Mouse (Mus musculus): ENCODE data around the gene Wnt3.
"Not testable (repeated sequence)": the region's sequence is repeated elsewhere in the genome, so short reads cannot be mapped to it uniquely, and the experiment has no call there.

Gene Wnt3

DNA sequence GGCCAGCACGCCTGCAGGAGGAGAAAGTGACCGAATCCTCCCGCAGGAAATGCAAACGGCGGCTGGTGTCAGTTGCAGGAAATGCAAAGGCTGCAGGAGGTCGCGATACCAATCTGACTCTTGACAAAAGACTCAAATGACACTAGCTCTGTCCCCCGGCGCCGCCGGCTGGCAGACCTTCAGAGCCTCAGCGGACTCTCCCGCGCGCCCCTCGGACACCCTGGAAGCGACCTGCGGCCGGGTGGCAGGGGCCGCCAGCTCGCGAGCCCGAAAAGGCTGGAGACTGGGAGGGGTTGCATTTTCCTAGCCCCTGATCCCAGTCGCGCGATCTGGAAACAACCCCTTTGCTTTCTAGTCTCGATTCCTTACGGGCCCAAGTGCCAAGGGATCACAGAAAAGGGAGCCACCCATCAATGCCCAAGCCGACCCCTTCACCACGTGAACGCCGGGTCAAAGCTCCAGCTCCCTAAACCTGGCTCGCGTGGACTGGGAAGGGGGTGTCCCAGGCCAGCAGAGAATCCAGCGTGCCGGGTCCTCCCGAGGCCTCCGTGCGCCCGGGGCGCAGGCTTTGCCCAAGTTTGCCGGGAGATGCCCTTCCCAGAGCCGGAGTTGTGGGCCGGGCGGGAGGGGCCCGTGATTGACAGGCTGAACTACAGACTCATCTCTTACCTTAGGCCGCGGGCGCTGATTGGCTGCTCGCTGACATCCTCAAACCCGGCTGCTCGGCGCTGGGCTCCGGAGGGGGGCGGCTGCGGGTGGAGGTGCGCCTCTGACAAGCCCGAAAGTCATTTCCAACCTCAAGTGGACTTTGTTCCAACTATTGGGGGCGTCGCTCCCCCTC is at the start of gene Wnt3:
TSS of gene Wnt3 (plus strand) at position 764 of the 841 bp plus-strand sequence.
- peak; percentile 34 for DNase-seq

DNA sequence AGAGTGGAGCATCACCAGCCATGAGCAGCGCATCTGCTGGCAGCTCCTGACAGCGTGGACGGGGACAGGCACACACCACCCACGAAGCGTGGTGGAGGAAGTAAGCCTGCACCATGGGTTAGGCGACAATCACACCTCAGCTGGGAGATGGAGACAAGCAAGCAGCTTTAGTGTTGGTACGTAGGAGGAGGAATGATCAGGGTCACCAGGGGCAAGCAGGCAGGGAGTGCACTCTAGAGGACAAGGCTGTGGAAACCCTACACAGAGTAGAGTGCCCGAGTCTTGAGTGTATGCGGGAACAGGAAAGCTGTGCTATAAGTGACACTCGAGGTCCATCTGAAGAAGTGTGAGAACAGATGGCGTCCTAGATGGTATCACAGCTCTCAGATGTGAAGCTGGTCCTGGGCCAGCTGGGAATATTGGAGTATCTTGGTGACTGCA is 49.6 kb upstream of the Wnt3 start:
- peak; percentile 31 for DNase-seq

DNA sequence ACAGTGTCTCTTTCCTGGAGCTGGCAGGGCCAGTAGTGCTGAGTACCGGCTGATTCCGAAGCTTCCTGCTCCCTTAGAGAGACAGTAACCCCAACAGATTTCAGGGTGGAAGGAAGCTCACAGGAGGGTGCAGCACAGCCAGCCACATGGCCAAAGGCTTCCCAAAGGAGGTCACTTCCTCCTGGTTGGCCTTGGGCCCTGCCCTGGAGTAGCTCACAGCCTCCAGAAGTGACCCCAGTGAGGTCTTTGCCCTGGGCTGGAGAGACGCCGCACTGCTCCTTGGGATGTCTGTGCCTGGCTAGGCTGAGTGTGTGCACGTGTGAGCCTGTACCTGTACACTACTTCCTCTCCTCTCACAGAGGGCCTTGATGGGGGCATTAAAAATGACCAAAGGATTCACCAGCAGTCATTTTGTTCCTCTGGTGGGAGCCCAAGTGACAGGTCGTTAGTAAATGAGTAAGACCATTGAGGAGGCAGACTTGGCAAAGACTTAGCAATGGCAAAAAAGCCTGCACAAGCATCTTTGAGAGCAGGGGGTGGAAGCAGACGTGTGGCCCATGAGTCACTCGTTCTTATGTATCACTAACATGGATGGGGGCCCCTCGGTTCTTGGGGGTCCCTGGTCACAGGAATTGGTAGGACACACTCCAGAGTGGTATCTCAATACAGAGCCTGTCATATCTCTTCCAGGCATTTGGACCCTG is 44.5 kb upstream of the Wnt3 start:
- no peak for DNase-seq

GRCm38 (mm10) chr11:103731594-103731993 is 42.4 kb upstream of the Wnt3 start:
- DNase-seq = no peak

GRCm38 (mm10) chr11:103732306-103732705 is 41.6 kb upstream of the Wnt3 start:
- no peak for DNase-seq

DNA sequence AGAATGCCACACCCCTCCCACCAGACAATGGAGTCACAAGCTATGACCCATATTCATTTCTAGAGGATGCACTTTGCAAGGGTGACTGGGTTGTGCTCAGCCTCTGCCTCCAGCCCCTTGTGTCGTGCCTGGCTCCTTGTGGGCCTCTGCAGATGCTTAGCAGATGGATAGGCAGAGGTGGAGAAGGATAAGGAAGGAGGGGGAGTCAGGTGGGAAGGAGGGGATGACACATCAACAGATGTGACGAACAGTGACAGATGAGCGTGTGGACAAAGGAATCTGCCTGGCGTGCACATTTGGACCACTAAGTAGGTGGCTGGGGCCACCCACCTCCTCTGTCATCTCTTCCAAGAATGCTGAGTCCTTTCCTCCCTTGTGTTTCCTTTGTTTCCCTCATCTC is 40.9 kb upstream of the Wnt3 start:
- no peak for DNase-seq

DNA sequence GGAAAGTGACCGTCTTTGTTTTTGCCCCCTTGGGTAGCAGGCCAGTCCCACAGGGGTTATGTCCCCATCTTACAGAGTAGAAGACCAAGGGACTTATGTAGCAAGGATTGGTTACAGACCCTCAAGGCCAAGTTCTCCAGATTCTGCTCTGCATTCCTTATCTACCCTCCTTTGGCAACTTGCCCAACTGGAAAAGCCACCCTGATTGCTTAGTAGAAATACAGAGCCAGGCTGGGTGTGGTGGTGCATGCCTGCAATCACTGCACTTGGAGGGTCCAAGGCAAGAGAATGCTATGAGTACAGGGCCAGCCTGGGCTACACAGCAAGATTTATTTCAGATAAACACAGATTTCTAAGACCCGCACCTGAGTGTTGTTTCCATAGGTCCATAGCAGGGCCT is 40.0 kb upstream of the Wnt3 start:
- DNase-seq = no peak

- DNase-seq = no peak
These were observed 39.4 kb upstream of the Wnt3 start for GRCm38 (mm10) chr11:103734411-103735045.

DNA sequence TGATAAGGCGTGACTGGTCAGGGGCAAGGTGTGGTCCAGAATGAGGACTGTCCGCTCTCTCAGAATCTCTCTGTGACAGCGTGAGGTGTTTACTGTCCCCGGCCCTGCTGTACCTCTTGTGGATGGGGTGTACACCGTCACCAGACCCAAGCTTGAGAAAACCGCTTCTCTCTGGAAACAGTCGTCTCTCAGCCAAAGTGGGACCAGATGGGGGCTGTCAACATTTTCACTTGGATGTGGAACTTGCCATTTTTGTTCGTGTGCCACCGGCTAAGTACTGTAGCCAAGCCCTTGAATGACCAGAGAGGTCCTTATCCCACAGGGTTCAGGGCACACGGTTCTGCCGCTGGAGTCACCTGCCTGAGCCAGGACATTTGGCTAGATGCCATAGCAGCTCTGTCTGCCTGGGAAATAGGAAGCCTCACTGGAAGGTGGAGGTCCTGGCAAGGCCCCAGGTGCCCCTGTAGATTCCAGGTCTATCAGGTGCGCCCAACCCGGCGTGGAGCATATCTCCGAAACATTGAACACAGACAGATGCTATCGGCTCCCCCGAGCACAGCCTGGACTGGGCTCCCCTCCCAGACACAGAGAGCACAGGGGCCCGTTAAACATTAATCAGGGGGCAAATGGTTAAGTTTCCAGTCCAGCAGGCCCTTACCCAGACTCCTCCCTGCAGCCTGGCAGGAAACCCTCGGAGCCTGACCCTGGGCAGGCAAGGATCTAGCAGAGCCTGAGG is 38.7 kb upstream of the Wnt3 start:
- no peak for DNase-seq

DNA sequence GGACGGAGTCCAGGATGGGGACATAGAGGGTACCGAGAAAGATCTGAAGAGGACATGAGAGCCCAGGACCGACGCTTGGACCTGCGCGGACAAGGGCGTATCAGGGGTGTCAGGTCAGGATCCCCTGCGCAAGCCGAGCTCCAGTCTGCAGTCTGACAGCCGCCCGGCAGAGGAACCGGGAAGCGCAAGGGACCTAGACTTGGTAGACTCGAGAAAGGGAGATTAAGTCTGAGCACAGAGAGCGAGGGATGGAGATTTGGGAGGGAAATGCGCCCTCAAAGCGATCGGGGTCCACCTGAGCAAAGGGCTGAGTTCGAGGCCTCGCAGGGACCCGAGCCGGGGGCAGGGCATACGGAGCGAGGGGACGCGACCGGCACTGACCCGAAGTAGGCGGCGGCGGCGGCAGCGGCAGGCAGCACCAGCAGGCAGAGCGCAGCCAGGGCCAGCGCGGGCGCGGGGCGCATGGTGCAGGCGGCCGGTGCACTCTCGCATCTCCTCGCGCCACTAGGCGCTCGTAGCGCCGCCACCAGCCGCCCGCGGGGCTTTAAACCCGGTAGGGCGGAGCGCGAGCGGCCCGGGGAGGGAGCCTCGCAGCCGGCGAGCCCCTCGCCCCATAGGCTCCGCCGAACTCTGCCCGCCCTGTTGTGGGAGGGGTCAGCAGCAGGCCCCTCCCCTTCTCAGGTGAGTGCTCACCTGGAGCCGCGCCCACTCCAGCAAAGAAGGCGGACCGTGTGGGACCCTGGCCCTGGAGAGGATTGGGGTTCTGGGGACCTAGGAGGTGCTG is 24.5 kb upstream of the Wnt3 start, which contains the start of gene Wnt9b:
TSS of gene Wnt9b (minus strand) at position 516 of the 784 bp plus-strand sequence.
- DNase-seq = no peak

DNA sequence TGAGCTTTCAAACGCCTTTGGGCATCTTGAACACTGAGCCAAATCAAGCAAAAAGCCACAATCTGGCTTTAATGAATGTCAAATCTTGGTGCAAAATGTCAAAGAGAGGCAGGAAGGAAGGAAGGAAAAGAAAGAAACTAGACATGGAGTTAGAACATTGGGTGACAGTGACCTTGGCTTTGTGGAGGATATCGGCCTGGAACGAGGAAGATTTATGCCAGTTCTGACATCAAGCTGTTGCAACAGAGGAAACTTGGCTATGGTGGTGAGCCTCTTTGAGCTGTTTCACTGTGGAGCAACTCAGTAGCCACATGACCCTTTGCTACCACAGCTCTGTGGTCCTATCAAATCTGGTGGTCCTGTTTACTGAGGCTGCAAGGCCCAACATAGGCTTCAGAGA is 23.3 kb upstream of the Wnt3 start:
- no peak for DNase-seq

DNA sequence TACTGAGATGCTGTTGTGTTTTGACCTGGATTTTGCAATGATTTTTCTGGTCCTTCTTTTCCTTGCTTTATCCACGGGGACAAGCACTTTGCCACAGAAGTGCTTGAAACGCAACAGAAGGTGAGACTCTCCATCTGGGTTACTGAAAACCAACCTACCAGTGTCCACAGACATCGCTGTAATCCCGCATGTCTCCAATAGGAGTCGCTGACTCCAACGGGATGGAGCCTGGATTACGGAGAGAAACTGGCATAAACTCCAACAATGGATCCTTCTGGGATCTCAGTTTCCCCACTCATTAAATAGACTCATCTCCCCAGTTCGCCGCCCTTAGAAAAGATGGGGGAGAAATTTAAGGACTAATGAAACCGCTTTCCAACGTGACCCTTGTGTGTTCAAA is 15.9 kb upstream of the Wnt3 start:
- DNase-seq = no peak

DNA sequence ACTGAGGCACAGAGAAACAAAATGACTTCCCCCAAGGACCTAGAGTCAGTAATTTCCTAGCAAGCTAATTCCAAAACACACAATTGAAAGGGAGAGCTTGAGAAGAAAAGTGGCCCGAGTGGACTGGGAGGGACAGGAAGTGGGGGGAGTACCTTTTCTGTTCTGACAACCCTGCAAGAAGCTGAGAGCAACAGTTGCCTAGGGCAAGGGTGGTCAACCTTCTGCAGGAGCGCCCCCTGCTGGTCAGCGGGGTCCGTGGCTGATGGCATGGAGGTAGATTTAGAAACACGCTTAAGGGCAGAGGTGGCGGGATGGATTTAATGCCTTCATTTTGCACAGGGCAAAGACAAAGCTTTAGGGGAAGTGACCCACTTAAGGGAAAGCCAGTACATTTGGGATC is 15.2 kb upstream of the Wnt3 start:
- DNase-seq = peak; percentile 26

DNA sequence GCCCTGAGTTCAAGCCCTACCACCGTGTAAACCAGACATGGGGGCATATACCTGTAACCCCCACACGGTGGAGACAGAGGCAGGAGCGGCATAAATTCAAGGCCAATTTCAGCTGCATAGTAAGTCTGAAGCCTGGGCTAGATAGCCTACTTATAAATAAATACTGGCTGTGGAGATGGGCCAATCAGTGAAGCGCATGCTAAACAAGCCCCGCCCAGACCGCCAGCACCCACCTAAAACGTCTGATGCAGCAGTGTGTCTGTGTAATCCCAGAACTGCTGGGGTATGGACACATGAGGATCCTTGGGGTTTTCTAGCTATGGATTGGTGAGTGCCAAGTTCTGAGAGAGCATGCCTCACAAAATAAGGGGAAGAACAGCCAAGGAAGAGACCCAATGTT is 13.8 kb upstream of the Wnt3 start:
- DNase-seq = no peak

GRCm38 (mm10) chr11:103760891-103761290 is 13.1 kb upstream of the Wnt3 start:
- not testable (repeated sequence) for DNase-seq

- peak; percentile 78 for DNase-seq
These were observed 10.4 kb upstream of the Wnt3 start for GRCm38 (mm10) chr11:103763410-103764163.

DNA sequence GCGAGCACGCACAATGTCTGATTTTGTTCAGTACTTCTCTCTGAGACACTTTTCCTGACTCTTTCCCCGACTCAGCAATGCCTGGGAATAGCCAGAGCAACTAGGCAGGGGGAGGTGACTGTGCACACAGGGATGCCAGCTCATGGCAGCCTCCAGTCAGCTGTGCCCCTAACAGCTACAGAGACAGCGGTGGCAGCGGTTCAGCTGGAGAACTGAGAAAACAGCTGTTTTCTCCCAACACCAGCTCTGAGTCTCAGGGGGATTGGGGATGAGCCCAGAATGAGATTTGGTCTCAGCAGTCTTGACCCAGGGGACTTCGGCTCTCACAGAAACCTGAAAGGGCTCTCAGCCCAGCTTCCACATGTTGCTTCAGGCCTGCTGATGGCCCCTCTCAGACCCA is 9.3 kb upstream of the Wnt3 start:
- no peak for DNase-seq

DNA sequence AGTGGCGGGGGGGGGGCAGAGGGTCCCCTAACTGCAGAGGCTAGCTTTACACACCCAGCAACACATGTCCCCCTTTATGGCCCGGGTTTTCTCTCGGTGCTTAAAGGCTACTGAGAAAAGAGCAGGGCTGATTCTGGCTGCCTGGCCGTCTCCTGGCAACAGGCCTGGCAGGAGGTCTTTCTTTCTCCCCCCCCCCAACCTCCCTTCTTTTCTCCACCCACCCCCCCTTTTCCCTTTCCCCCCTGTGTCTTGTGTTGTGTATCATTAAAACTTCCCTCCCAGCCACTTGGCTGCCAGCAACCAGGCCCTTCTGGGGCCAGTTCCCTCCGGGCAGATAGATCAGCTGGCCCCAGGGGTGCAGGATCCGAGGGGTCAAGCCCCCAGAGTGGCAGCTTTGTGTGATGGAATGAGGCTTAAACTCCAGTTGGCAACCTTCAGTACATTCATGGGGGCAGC is 8.4 kb upstream of the Wnt3 start:
- DNase-seq = no peak

DNA sequence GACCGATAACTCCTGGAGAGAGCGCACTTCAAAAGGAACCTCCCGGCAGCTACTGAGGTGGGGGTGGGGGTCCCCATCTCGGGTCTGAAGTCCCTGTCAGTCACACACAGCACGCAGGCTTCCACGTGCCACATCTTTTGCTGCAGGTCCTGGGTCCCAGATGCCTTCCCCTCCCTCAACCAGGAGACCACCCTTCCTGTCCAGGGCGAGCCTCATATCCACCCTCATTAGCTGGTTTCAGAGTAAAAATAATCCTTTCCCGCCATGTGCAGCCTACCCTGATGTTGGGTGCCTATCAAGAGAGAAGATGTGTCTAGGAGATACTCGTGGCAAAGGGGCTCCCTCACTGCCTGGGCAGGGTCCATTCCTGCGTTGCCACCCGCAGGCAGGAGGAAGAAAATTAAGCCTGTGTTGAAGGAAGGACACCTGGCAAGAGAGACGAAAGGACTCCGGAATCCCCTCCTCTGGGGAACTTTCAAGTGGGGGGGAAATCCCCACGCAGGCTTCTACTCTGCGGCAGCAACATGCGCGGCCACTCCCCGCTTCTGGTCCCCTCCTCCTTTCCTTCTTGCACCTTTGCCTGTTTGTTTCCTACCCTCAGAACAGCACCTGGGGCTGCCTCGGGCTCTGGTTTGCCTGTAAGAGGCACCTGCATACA is 2.7 kb upstream of the Wnt3 start:
- no peak for DNase-seq

- no peak for DNase-seq
These were observed 1.2 kb upstream of the Wnt3 start for GRCm38 (mm10) chr11:103772505-103773386.
